Mouse (Mus musculus) CH12.LX (cell line): ENCODE results near the gene Nmnat2. TPM values are rescaled to one million over a fixed set of nuclear protein-coding genes. Genes with fewer than 3 reads are reported as not detected.

ENCODE experiments used
- DNase-seq: peaks from one replicate; pipeline ENCODE4 v3.0.0-alpha.2; 2013; ENCODE audit errors: extremely low read depth
- H3K27ac ChIP-seq: 2 replicates; pipeline ENCODE4 v1.5.1; 2012; ENCODE audit warnings: low read depth, mild to moderate bottlenecking, control low read depth, moderate library complexity; ENCODE audit not compliant: insufficient read depth
- H3K27me3 ChIP-seq: replicated peaks from 2 replicates; pipeline ENCODE3; 2012; ENCODE audit warnings: inconsistent platforms
- H3K36me3 ChIP-seq, 2 experiments: replicated peaks in 1 of 2; 2 replicates each; pipeline versions ENCODE3 to v1.6.1; 2012; ENCODE audit warnings: inconsistent platforms in 1 of 2, low read length in 1 of 2, mild to moderate bottlenecking in 1 of 2, mixed read lengths in 1 of 2, moderate library complexity in 1 of 2; ENCODE audit not compliant: control insufficient read depth in 1 of 2, insufficient read depth in 1 of 2
- H3K4me1 ChIP-seq, 2 experiments: 2 replicates each; pipeline ENCODE4 v1.6.1; 2012; ENCODE audit warnings: inconsistent platforms in 1 of 2, moderate library complexity in 1 of 2; ENCODE audit not compliant: insufficient read depth in 2 of 2, control insufficient read depth in 1 of 2
- H3K4me2 ChIP-seq: 2 replicates; pipeline ENCODE4 v1.6.1; 2012; ENCODE audit warnings: low read depth, mild to moderate bottlenecking, control low read depth; ENCODE audit not compliant: poor library complexity, insufficient read depth, severe bottlenecking
- H3K4me3 ChIP-seq, 3 experiments: fragments of 150-350 bp in 1 of 3; sonication (generic) in 1 of 3; replicated peaks in 1 of 3; 2 replicates each; pipeline versions ENCODE3 to v1.5.1; 2011 to 2012; ENCODE audit warnings: low read depth in 2 of 3, low read length in 2 of 3, mild to moderate bottlenecking in 2 of 3, moderate library complexity in 2 of 3, control low read depth in 1 of 3, improper control_type of control experiment in 1 of 3, inconsistent platforms in 1 of 3, mixed read lengths in 1 of 3; ENCODE audit not compliant: poor library complexity in 1 of 3
- H3K79me2 ChIP-seq: replicated peaks from 2 replicates; pipeline ENCODE4 v1.6.1; 2012; ENCODE audit warnings: mild to moderate bottlenecking, moderate library complexity; ENCODE audit not compliant: control insufficient read depth, poor library complexity, insufficient read depth, severe bottlenecking; ENCODE audit errors: extremely low read depth
- H3K9ac ChIP-seq: 2 replicates; pipeline ENCODE4 v1.6.1; 2012; ENCODE audit warnings: low read depth, mild to moderate bottlenecking, control low read depth, moderate library complexity; ENCODE audit not compliant: insufficient read depth
- H3K9me3 ChIP-seq: replicated peaks from 2 replicates; pipeline ENCODE3; 2012; ENCODE audit warnings: low read length, inconsistent platforms, mixed read lengths
- CTCF ChIP-seq, 2 experiments: IDR thresholded peaks in 1 of 2; conservative IDR thresholded peaks in 1 of 2; 2 replicates each; pipeline ENCODE4 v1.5.1; 2011 to 2012; ENCODE audit warnings: low read depth in 2 of 2, low read length in 2 of 2, improper control_type of control experiment in 1 of 2, inconsistent platforms in 1 of 2, mild to moderate bottlenecking in 1 of 2, moderate library complexity in 1 of 2
- ELF1 ChIP-seq: IDR thresholded peaks from 2 replicates; pipeline ENCODE4 v1.6.1; 2014; ENCODE audit warnings: low read depth, mild to moderate bottlenecking, inconsistent platforms, low read length, improper control_type of control experiment
- ETS1 ChIP-seq: conservative IDR thresholded peaks from 2 replicates; pipeline ENCODE4 v1.6.1; 2012; ENCODE audit warnings: low read depth, mild to moderate bottlenecking, inconsistent platforms, low read length, improper control_type of control experiment, moderate library complexity
- GABPA ChIP-seq: IDR thresholded peaks from 2 replicates; pipeline ENCODE4 v1.6.1; 2012; ENCODE audit warnings: low read depth, low read length, improper control_type of control experiment, inconsistent platforms; ENCODE audit not compliant: insufficient replicate concordance
- IRF4 ChIP-seq: IDR thresholded peaks from 2 replicates; pipeline ENCODE4 v1.6.1; 2014; ENCODE audit warnings: low read depth, mild to moderate bottlenecking, inconsistent platforms, low read length, improper control_type of control experiment
- JUND ChIP-seq: conservative IDR thresholded peaks from 2 replicates; pipeline ENCODE4 v1.6.1; 2011; ENCODE audit warnings: low read depth, low read length, improper control_type of control experiment
- KAT2A ChIP-seq: IDR thresholded peaks from 2 replicates; pipeline ENCODE4 v1.6.1; 2012; ENCODE audit warnings: low read length, improper control_type of control experiment, inconsistent platforms; ENCODE audit not compliant: insufficient replicate concordance
- MAFK ChIP-seq: IDR thresholded peaks from 2 replicates; pipeline ENCODE4 v1.6.1; 2011; ENCODE audit warnings: low read length, improper control_type of control experiment; ENCODE audit not compliant: insufficient replicate concordance
- MAZ ChIP-seq: IDR thresholded peaks from 2 replicates; pipeline ENCODE4 v1.6.1; 2012; ENCODE audit warnings: low read depth, mild to moderate bottlenecking, inconsistent platforms, low read length, improper control_type of control experiment, moderate library complexity
- NRF1 ChIP-seq: IDR thresholded peaks from 2 replicates; pipeline ENCODE4 v1.6.1; 2014; ENCODE audit warnings: low read depth, mild to moderate bottlenecking, inconsistent platforms, low read length, improper control_type of control experiment, moderate library complexity
- PAX5 ChIP-seq: IDR thresholded peaks from 2 replicates; pipeline ENCODE4 v1.6.1; 2012; ENCODE audit warnings: low read length, inconsistent platforms, mixed read lengths
- POLR2A ChIP-seq: IDR thresholded peaks from 2 replicates; pipeline ENCODE4 v1.6.1; 2011; ENCODE audit warnings: low read depth, mild to moderate bottlenecking, improper control_type of control experiment, low read length
- POLR2AphosphoS2 ChIP-seq: IDR thresholded peaks from 2 replicates; pipeline ENCODE4 v1.6.1; 2011; ENCODE audit warnings: low read depth, low read length, improper control_type of control experiment
- RAD21 ChIP-seq: IDR thresholded peaks from 2 replicates; pipeline ENCODE4 v1.6.1; 2011; ENCODE audit warnings: low read depth, mild to moderate bottlenecking, low read length, improper control_type of control experiment, moderate library complexity
- RCOR1 ChIP-seq: conservative IDR thresholded peaks from 2 replicates; pipeline ENCODE4 v1.6.1; 2012; ENCODE audit warnings: low read depth, mild to moderate bottlenecking, inconsistent platforms, low read length, improper control_type of control experiment
- SMC3 ChIP-seq: IDR thresholded peaks from 2 replicates; pipeline ENCODE4 v1.6.1; 2011; ENCODE audit warnings: low read depth, low read length, improper control_type of control experiment
- TBP ChIP-seq: conservative IDR thresholded peaks from 2 replicates; pipeline ENCODE4 v1.6.1; 2011; ENCODE audit warnings: low read depth, low read length, improper control_type of control experiment
- ZMIZ1 ChIP-seq: IDR thresholded peaks from 2 replicates; pipeline ENCODE4 v1.6.1; 2012; ENCODE audit warnings: low read depth, mild to moderate bottlenecking, inconsistent platforms, low read length, improper control_type of control experiment
- ZNF384 ChIP-seq: IDR thresholded peaks from 2 replicates; pipeline ENCODE4 v1.6.1; 2012; ENCODE audit warnings: low read depth, low read length, improper control_type of control experiment, inconsistent platforms
- dilution Hi-C: fragments of 300-500 bp; cut with MboI; formaldehyde crosslinking; loops from 2 replicates; pipeline ENCODE4 v1.14.3; 2020; ENCODE audit warnings: low sequenced_read_pairs; ENCODE audit not compliant: extremely low pct_unique_long_range_greater_than_20kb, extremely low pct_ligation_motif_present
- in situ Hi-C: fragments of 300-500 bp; cut with MboI; formaldehyde crosslinking; loops from 3 replicates; pipeline ENCODE4 v1.14.3; 2019; ENCODE audit warnings: low sequenced_read_pairs, low pct_ligation_motif_present, low pct_unique_long_range_greater_than_20kb, mixed read lengths
- polyA plus RNA-seq: library from polyadenylated mRNA; unstranded; fragments of >175 nt; gene quantifications from 2 replicates; pipeline ENCODE4 v1.2.1, GENCODE M21; 2012; ENCODE audit warnings: low read depth; ENCODE audit not compliant: insufficient read length
- total RNA-seq, 2 experiments: library from RNA; depleted of rRNA; stranded (reverse); fragments of 300-350 nt in 1 of 2; fragments of >200 nt in 1 of 2; gene quantifications; 2 replicates each; pipeline ENCODE4 v1.2.3; 2012 to 2014

Gene Nmnat2
- total and polyA plus RNA-seq, 3 experiments = 0.04 to 0.09 (median 0.09) TPM

DNA sequence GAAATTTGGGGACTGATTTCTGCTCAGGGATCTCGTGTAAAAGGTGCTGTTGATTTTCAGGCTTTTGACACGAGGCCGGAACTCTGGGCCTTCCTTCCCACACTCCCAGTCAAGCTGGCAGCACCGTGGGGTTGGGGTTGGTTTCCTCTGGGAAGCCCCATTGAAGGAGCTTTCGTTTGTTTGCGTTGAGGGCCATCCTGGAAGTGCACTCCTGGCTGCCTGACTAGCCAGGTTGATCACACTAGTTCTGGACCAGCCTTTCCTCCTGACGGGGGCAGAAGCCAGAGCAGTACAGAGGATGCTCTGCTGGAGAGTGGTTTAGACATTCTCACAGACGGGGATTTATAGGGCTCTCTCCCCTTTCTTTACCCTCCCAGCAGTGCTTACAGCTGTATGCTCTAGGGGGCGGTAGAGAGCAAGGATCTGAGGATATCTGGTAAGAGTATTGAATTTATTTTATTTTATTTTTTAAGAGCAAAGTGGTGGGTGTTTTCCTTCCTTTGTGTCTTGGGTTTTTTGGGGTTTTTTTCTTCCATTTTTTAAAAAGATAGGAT is 146.6 kb downstream of the Nmnat2 start:
- Histone ChIP-seq H3K27me3 (no peaks in the 10 kb centered on the region), H3K4me2 (peak overlapping the region; percentile 44; the same call in 1 of the 2 replicates), H3K79me2 (no peaks in the 10 kb centered on the region), H3K9ac (no peak overlapping the region), H3K36me3 (no peaks in the 10 kb centered on the region), H3K27ac (no peak overlapping the region), H3K9me3 (no peaks in the 10 kb centered on the region), H3K4me1 (0 out of 4 replicates have a peak, but pooled peaks cover 0 to 3% of the 10 kb centered on the region in 2 experiments), H3K4me3 (no peak overlapping the region)
- in situ Hi-C loops = loop anchor here (5.0 to 10.0 kb wide), 2 partner anchors 106 to 283 kb away; no protein-coding TSS in a partner anchor
- DNase-seq = peak; percentile 64
- TF ChIP-seq RAD21 (peak; percentile 67), SMC3 (peak; percentile 70), CTCF (conservative IDR thresholded peaks at IDR 0.05 in 1 of 2, IDR thresholded peaks at IDR 0.05 in 1 of 2; ENCODE audit: low read depth in 2 of 2, low read length in 2 of 2) (peak; percentile 74 to 76), ETS1 (no peak)
- dilution Hi-C loops = no loop called here

DNA sequence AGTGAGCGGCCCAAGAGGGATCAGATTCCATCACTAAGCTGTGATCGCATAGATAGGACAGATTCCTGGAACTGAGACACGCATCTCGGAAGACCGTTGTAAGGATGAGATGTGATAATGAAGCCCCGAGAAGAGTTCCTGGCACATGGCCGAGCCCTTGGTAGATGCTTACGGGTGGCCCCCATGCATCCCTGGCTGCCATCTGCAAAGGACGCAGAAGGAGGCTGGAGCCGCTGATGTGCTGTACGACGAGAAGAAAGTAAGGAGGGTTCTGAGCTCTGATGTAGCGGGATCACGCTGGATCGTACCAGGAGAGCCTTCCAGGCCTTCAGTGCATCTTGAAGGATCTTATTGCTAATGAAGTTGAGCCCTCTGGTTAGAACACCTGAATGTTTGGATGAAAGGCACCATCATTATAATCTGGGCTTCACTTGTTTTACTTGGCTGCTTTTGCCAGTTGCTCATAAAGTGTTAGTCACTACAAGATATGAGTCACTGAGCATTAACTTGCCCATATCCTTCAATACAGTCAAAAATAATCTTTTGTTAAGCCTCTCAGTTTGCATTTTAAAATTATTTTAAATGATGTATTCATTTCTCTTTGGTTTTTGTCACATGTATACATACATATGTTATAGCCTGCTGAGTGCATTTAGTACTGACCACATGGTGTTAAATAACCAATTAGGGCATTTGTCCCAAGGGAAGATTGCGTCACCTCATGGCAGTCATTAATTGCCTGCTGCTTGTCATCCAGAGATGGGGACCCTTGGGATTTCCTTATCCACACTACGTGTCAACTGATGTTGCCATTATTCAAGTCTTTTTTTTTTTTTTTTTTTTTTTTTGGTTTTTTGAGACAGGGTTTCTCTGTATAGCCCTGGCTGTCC is 147.7 kb downstream of the Nmnat2 start:
- Histone ChIP-seq H3K36me3 (no peaks in the 10 kb centered on the region), H3K4me3 (no peak overlapping the region), H3K9me3 (no peaks in the 10 kb centered on the region), H3K4me2 (no peak overlapping the region), H3K27me3 (no peaks in the 10 kb centered on the region), H3K9ac (no peak overlapping the region), H3K4me1 (0 out of 4 replicates have a peak, but pooled peaks cover 0 to 3% of the 10 kb centered on the region in 2 experiments), H3K27ac (no peak overlapping the region), H3K79me2 (no peaks in the 10 kb centered on the region)
- in situ Hi-C loops (loop anchor here (5.0 to 10.0 kb wide), 2 partner anchors 105 to 282 kb away; no protein-coding TSS in a partner anchor), dilution Hi-C loops (no loop called here)
- no peak for TF ChIP-seq KAT2A
- no peak for TF ChIP-seq GABPA
- TF ChIP-seq RCOR1 = no peak
- TF ChIP-seq PAX5 = no peak
- no peak for TF ChIP-seq TBP
- TF ChIP-seq NRF1 = no peak
- no peak for TF ChIP-seq POLR2A
- no peak for TF ChIP-seq ELF1
- no peak for TF ChIP-seq POLR2AphosphoS2
- no peak for TF ChIP-seq IRF4
- no peak for TF ChIP-seq ZMIZ1
- no peak for TF ChIP-seq MAFK
- no peak for TF ChIP-seq ZNF384
- no peak for TF ChIP-seq JUND
- TF ChIP-seq MAZ = no peak
- no peak for TF ChIP-seq SMC3
- DNase-seq = no peak
